Mouse (Mus musculus) erythroblast, embryonic 14.5 days (primary cell): Measurements from ENCODE around the gene Gpsm3.

Experiments used
- GATA1 ChIP-seq: IDR thresholded peaks from 2 replicates; pipeline ENCODE4 v1.6.1; 2012; ENCODE audit warnings: low read length, inconsistent platforms, mixed read lengths
- TAL1 ChIP-seq: IDR thresholded peaks from 3 replicates; pipeline ENCODE4 v1.6.1; 2012; ENCODE audit warnings: low read length, inconsistent platforms, mixed read lengths

GRCm38 (mm10) chr17:34563354-34563753, 26.3 kb upstream of the Gpsm3 start:
- TF ChIP-seq GATA1 (no peak), TAL1 (no peak)
